Mouse (Mus musculus) cortical plate, adult 2 months (tissue): ENCODE data around the gene Kcnip4.

Source experiments
- CTCF ChIP-seq: fragments of 200-500 bp; IDR thresholded peaks from 2 replicates; pipeline ENCODE4 v1.5.1; 2011; ENCODE audit warnings: mild to moderate bottlenecking, control low read depth, low read length; ENCODE audit not compliant: insufficient read depth; ENCODE audit errors: extremely low read depth
- POLR2A ChIP-seq: fragments of 200-500 bp; IDR thresholded peaks from 2 replicates; pipeline ENCODE4 v1.6.1; 2011; ENCODE audit warnings: mild to moderate bottlenecking, low read length, control low read depth; ENCODE audit not compliant: insufficient read depth; ENCODE audit errors: extremely low read depth

GRCm38 (mm10) chr5:49188236-49188635 lies 336.5 kb downstream of the Kcnip4 start:
- TF ChIP-seq CTCF (no peak), POLR2A (no peak)
